Mouse (Mus musculus): ENCODE results near the gene Espnl.

DNA sequence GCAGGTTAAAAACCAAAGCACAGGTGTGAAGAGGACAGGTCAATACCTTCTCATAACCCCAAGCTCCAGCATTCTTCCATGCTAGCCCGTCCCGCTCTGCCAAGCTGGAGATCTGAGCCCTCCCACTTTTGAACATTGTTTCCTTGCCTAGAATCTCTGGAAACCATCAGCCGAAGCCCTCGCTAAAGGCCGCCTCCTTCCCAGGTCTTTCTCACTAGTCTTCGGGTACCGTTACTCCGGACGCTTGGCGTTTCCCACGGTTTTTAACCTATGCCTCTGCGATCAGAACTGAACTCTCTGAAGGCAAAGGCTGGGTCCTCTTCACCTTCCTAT is 76.0 kb downstream of the Espnl start:
- no peak for TF ChIP-seq CTCF (IDR thresholded peaks at IDR 0.05; ENCODE audit: extremely low read depth, insufficient read depth, insufficient read length, insufficient replicate concordance)
- TF ChIP-seq POLR2A (IDR thresholded peaks at IDR 0.05; ENCODE audit: low read depth, low read length) = no peak
